Mouse (Mus musculus): ENCODE measurements around the gene Map7d1.

The Map7d1 gene

DNA sequence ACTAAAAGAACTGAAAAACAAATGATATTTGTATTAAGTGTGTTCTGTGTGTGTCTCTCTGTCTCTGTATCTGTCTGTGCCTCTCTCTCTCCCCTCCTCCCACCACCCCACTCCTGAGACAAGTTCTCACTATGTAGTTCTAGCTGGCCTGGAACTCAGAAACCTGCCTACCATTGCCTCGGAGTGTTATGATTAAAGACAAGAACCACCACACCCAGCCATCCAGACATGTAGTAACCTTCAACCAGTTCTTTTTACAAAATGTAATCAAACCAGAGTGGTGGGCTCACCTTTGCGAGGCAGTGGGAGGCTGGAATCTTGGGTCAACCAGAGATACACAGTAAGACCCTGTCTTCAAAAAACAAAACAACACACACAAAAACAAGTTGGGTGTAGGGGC, 55.5 kb downstream of the Map7d1 start:
- no peak for DNase-seq

DNA sequence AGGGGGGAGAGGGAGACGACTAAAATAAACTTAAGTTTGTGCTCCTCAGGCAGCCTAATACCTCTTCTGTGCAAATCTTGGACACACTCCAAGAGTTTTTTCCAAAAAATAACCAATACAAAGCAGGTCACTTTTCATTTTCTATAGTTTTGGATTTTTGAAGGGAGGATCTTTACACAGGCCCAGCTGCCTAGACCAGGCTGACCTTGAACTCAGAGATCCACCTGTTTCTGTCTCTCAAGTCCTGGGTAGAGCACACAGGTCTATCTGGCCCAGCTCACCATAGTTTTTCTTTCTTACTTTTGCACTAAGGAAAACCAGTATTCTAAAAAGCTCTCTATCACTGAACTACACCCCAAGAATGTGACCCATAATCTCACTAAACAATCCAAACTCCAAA, 56.1 kb downstream of the Map7d1 start:
- no peak for DNase-seq

DNA sequence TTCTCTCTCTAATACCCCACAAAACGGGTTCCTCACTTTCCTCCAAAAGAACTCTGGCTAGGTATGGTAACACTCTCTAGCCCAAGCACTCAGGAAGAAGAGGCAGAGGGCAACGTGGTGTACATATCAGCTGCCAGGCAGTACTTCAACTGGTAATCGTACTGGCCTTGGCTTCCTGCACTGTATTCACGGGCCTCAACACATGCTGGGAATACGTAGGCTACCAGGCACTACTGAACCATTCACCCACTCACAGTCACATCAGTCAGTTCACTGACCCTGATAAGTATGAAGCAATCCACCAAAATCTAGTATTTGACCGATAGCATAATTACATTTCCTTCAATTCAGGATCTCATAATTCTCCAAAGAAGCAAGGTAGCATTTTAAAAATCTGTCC, 56.6 kb downstream of the Map7d1 start:
- DNase-seq = no peak

DNA sequence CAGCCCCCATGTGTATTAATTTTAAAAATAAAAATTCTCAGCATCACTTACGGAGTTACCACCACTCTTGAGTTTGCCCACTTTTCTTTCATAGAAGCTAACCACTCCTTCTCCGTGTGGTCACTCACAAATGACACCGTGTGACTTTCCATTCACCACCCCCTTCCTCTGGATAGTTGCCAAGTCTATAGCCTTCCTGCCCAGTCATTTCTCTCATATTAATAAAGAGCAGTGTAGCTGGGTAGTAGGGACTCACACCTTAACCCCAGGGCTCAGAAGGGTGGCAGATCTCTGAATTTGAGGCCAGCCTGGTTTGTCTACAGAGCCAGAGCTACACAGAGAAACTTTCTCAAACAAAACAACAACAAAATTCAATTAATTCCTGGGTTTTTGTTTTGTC, 58.7 kb downstream of the Map7d1 start:
- no peak for DNase-seq

DNA sequence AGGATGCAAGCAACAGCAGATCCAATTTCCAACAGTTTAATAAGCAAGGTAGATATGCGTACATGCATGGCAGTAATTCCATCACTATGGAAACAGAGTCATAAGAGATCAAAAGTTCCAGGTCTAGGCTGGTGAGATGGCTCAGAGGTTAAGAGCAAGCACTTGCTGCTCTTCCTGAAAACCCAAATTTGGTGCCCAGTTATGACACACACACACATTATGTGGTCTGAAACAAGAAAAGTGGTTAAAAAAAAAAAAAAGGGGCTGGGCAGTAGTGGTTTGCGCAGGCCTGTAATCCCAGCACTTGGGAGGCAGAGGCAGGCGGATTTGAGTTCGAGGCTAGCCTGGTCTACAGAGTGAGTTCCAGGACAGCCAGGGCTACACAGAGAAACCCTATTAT, 61.2 kb downstream of the Map7d1 start:
- no peak for DNase-seq

DNA sequence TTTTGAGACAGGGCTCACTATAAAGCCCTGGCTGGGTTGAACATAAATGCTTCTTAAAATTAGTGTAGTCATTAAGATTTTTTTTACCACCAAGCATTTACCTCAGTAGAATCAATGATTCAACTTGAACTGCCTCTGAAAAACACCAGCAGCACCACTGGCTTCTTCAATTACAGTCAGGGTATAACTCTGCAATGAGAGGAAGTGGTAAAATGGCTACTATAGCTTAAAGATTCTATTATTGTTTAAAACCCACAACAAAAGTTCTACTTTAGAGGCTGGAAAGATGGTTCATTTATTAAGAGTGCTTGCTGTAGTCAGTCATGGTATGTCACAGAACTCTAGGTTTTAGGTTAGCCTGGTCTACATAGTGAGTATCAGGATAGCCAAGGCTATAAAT, 61.9 kb downstream of the Map7d1 start:
- DNase-seq = no peak

DNA sequence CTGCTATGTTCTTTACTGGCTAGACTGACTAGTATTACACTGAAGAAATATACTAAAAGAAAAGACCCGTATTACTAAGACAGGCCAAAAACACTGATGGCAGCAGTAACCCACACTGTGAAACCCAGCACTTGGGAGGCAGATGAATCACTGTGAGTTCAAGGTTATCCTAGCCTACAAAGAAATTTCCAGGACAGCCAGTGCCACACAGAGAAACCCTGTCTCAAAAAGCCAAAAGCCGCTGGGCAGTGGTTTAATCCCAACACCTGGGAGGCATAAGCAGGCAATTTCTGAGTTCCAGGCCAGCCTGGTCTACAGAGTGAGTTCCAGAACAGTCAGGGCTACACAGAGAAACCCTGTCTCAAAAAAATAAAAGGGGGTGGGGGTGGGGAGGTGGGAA, 65.5 kb downstream of the Map7d1 start:
- DNase-seq = no peak

DNA sequence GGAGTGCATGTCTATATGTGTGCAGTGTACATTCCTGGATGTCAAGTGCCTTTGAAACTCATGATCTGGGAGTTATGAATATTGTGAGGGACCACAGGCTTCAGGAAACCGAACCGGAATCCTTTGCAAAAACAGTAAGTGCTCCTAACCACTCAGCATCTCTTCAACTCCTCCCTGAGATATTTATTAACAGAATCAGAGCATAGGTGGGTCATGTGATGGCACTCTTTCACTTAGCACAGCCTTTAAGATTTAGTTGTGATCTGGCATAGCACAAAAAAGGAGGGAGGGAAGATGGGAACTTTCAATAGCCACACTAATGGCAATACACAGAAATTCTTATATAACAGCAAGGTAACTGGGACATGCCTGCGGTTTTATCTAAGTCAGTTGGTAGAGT, 69.0 kb downstream of the Map7d1 start:
- no peak for DNase-seq

DNA sequence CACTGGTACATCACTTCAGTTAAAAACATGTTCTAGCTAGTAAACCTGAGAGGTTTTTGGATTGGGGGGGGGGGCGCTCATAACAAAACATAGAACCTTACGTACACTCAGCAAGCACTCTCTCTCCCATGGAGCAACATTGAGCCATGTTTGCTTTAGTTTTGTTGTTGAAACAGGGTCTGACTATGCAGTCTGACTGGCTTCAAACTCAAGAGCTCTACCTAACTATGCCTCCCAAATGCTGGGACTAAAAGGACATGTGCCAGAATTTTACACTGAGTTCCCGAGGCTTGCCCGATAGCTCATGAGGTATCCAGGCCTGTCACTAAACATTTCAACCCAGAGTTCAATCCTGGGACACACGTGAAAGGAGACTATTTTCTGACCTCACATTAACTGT, 73.1 kb downstream of the Map7d1 start:
- no peak for DNase-seq
